Mouse (Mus musculus) erythroblast, embryonic 14.5 days (primary cell): ENCODE data around the gene Grk3. TPM values are rescaled to one million over a fixed set of nuclear protein-coding genes. Genes with fewer than 3 reads are reported as not detected.

Source experiments
- H3K27me3 ChIP-seq: 2 replicates; pipeline ENCODE4 v1.6.1; 2012; ENCODE audit warnings: inconsistent platforms; ENCODE audit not compliant: control insufficient read depth
- H3K36me3 ChIP-seq: 2 replicates; pipeline ENCODE4 v1.6.1; 2012; ENCODE audit warnings: mild to moderate bottlenecking, inconsistent platforms; ENCODE audit not compliant: control insufficient read depth
- H3K4me1 ChIP-seq: 2 replicates; pipeline ENCODE4 v1.6.1; 2012; ENCODE audit warnings: inconsistent platforms; ENCODE audit not compliant: control insufficient read depth
- H3K4me3 ChIP-seq: replicated peaks from 2 replicates; pipeline ENCODE3; 2012; ENCODE audit warnings: moderate library complexity, mild to moderate bottlenecking, inconsistent platforms
- H3K9me3 ChIP-seq: 2 replicates; pipeline ENCODE4 v1.6.1; 2012; ENCODE audit warnings: low read length, inconsistent platforms, mixed read lengths; ENCODE audit not compliant: control insufficient read depth
- GATA1 ChIP-seq: IDR thresholded peaks from 2 replicates; pipeline ENCODE4 v1.6.1; 2012; ENCODE audit warnings: low read length, inconsistent platforms, mixed read lengths
- TAL1 ChIP-seq: IDR thresholded peaks from 3 replicates; pipeline ENCODE4 v1.6.1; 2012; ENCODE audit warnings: low read length, inconsistent platforms, mixed read lengths
- polyA plus RNA-seq: library from polyadenylated mRNA; stranded (reverse); fragments of >175 nt; gene quantifications from 2 replicates; pipeline ENCODE4 v1.2.3, GENCODE M21; 2012

Grk3 gene
- polyA plus RNA-seq, 1 experiment = under 0.01 TPM

DNA sequence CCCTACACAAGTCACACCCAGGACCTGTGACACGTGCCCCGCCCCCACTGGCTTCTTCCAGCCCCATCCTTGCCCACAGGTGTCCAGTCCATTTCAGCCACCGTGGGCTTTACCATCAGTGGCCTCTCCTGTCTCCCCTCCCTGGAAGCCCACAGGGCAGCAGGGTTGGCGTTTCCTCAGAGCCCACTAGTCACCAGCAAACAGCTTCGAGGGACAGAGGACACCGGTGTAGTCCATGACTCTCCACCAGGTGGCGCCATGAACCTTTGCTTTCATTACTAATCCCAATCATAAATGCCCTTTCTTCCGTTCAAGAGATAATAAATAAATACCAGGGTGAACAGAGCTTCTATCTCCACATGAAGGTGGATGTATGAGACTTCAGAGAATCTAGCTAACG, 144.9 kb downstream of the Grk3 start:
- no peak for TF ChIP-seq TAL1
- no peak for TF ChIP-seq GATA1
- Histone ChIP-seq H3K9me3 (no peaks in the 10 kb centered on the region), H3K36me3 (no peaks in the 10 kb centered on the region), H3K27me3 (no peaks in the 10 kb centered on the region), H3K4me1 (no peaks in the 10 kb centered on the region), H3K4me3 (no peak overlapping the region)

DNA sequence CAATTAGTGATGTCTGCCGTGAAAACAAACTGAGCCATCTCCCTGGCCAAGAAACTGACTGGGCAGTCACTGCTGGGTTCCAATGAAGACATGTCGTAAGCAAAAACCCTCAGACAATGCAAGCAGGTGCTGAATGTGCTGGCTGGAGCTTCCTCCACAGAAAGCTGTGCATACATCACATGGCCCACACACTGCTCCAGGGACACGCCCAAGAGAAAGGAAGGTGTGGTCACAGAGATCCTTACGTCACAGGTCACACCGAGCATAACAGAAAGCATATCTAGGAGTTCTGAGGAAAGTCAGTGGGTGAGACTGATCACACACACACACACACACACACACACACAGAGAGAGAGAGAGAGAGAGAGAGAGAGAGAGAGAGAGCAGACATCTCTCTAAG, 147.0 kb downstream of the Grk3 start:
- no peaks in the 10 kb centered on the region for H3K4me1 ChIP-seq
- no peaks in the 10 kb centered on the region for H3K9me3 ChIP-seq
- no peaks in the 10 kb centered on the region for H3K36me3 ChIP-seq
- TF ChIP-seq TAL1 (no peak), GATA1 (no peak)
- no peaks in the 10 kb centered on the region for H3K27me3 ChIP-seq
- no peak overlapping the region for H3K4me3 ChIP-seq

DNA sequence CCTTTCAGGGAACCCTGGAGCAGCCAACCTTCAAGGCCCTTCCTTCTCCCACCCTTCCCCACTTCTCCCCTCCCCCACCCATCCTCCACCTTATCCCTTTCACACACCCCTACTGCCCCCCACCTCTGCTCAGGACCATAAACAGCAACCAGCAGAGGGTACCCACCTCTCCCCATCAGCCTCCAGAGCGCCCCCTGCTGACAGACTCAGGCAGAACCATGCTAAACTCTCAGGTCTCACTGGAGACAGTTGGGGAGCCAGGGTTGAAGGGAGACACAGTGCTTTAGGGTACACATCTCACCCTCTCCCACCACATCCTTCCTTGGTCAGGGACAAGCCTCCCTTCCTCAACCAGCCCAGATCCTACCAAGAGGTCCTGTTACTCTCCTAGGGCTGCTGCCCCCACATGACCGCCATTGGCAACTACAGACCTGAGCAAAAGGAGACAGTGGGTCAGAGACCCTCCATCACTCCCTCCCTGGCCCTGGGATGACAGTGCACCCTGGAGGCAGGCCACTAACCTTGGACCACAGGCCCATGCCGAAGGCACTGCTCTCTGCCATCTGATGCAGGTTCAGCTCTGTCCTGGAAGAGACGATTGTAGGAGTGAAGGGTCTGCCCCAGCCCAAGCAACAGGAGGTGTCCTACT, 150.7 kb downstream of the Grk3 start:
- TF ChIP-seq TAL1 = no peak
- no peak for TF ChIP-seq GATA1
- Histone ChIP-seq H3K9me3 (peaks cover 12% of the 10 kb centered on the region), H3K36me3 (no peaks in the 10 kb centered on the region), H3K4me1 (no peaks in the 10 kb centered on the region), H3K4me3 (no peak overlapping the region), H3K27me3 (no peaks in the 10 kb centered on the region)

Other genes starting within 250 kb of the Grk3 start
- gene Myo18b, start 119.4 kb downstream of the Grk3 start, polyA plus RNA-seq = not detected in 2 replicates
- gene Crybb2, start 54.3 kb upstream of the Grk3 start, polyA plus RNA-seq = not detected in 2 replicates
- not detected in 2 replicates for gene Crybb3, start 65.8 kb upstream of the Grk3 start, polyA plus RNA-seq
- 0.01 and 0.02 TPM in 2 replicates for gene 2900026A02Rik, start 205.4 kb upstream of the Grk3 start, polyA plus RNA-seq
- gene Tmem211, start 211.1 kb upstream of the Grk3 start, polyA plus RNA-seq = not detected in 2 replicates